Mouse (Mus musculus): ENCODE measurements around the gene Sdc4. TPM values are rescaled to one million over a fixed set of nuclear protein-coding genes. Genes with fewer than 3 reads are reported as not detected.

Gene Sdc4
- polyA plus RNA-seq, 1 experiment from 2014 or later: 22.6 TPM

DNA sequence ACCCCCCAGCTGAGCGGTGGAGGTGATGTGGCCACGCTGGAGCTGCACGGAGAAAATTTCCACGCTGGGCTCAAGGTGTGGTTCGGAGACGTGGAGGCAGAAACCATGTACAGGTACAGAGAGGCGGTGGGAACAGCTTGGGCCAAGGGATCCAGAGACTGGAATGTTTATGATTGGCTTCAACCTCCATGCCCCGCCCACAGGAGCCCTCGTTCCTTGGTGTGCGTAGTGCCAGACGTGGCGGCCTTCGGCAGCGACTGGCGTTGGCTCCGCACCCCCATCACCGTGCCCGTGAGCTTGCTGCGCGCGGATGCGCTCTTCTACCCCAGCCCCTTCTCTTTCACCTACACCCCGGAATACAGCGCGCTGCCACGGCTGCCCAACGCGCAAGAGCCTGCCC lies 29.5 kb downstream of the Sdc4 start:
- no peaks in the 10 kb centered on the region for H3K36me3 ChIP-seq (ENCODE audit: control insufficient read depth, insufficient read depth, low read length)
- no peaks in the 10 kb centered on the region for H3K4me1 ChIP-seq (ENCODE audit: control insufficient read depth, insufficient read depth, low read length)
- peak overlapping the region; percentile 36 for H3K4me2 ChIP-seq (ENCODE audit: low read depth, severe bottlenecking)
- H3K9me3 ChIP-seq (ENCODE audit: control insufficient read depth, low read length): no peaks in the 10 kb centered on the region
- no peak overlapping the region for H3K27ac ChIP-seq (replicated peaks; ENCODE audit: low read depth, low read length)
- ATAC-seq (ENCODE audit: insufficient number of reproducible peaks, low FRiP score, low TSS enrichment, low read depth) (no peak), DNase-seq (ENCODE audit: low spot score) (peak; percentile 36)
- H3K9ac ChIP-seq (ENCODE audit: low read length): peak overlapping the region; percentile 34
- WGBS: 24% methylated on average over 28 of the region's 28 CpGs
- H3K4me3 ChIP-seq (ENCODE audit: low read depth, low read length): 0 out of 2 replicates have a peak overlapping the region, but pooled peaks have one; percentile 8
- peaks cover 18% of the 10 kb centered on the region for H3K27me3 ChIP-seq (ENCODE audit: control insufficient read depth, insufficient read depth, low read length)

DNA sequence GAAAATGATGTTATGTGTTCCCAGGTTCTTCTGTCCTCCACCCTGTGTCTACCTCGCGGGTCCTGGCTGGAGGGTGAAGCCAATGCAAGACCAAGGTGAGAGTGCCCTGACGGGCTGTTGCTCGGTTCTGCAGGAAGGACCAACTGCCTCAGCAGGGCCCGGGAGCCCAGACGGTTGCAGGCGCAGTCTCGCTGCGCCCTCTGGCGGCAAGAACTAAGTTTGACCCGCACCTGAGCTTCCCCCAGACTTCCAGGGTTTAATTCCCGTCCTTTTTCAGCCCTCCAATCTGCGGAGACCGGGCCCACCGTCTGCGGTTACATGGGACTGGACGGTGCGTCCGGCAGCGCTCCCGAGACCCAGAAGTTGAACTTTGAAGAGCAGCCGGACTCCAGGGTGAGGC lies 36.0 kb downstream of the Sdc4 start:
- no peak overlapping the region for H3K9ac ChIP-seq (ENCODE audit: low read length)
- no peaks in the 10 kb centered on the region for H3K9me3 ChIP-seq (ENCODE audit: control insufficient read depth, low read length)
- peak; percentile 84 for DNase-seq (ENCODE audit: low spot score)
- H3K4me3 ChIP-seq (ENCODE audit: low read depth, low read length): no peak overlapping the region
- peaks cover 9% of the 10 kb centered on the region; the same call in 1 of the 2 replicates for H3K4me1 ChIP-seq (ENCODE audit: control insufficient read depth, insufficient read depth, low read length)
- no peak overlapping the region for H3K4me2 ChIP-seq (ENCODE audit: low read depth, severe bottlenecking)
- H3K27ac ChIP-seq (replicated peaks; ENCODE audit: low read depth, low read length): no peak overlapping the region
- WGBS: under 1% methylated on average over 22 of the region's 22 CpGs
- H3K36me3 ChIP-seq (ENCODE audit: control insufficient read depth, insufficient read depth, low read length): no peaks in the 10 kb centered on the region
- H3K27me3 ChIP-seq (ENCODE audit: control insufficient read depth, insufficient read depth, low read length): peaks cover 66% of the 10 kb centered on the region
- peak; percentile 27; the same call in 1 of the 2 replicates for ATAC-seq (ENCODE audit: insufficient number of reproducible peaks, low FRiP score, low TSS enrichment, low read depth)

DNA sequence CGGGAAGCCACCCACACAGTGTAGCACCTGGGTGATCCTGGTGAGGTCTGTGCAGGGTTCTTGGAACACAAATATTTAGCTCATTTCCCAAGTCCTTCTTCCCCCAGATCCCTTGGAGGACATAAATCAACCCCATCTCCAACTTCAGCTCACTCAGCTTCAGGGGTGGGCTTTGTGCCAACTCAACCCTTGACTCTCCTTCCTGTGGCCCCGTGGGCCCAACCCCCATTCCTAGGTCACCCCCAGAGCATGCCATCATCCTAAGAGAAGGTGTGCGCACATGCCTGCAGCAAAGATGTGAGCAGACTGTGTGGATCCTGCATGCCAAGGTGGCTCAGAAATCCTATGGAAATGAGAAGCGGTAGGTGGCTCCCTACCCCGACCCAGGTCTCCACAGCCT lies 38.2 kb downstream of the Sdc4 start:
- no peak overlapping the region for H3K4me3 ChIP-seq (ENCODE audit: low read depth, low read length)
- peaks cover 12% of the 10 kb centered on the region; the same call in 1 of the 2 replicates for H3K4me1 ChIP-seq (ENCODE audit: control insufficient read depth, insufficient read depth, low read length)
- no peaks in the 10 kb centered on the region for H3K36me3 ChIP-seq (ENCODE audit: control insufficient read depth, insufficient read depth, low read length)
- DNase-seq (ENCODE audit: low spot score): no peak
- H3K27me3 ChIP-seq (ENCODE audit: control insufficient read depth, insufficient read depth, low read length): peaks cover 86% of the 10 kb centered on the region
- ATAC-seq (ENCODE audit: insufficient number of reproducible peaks, low FRiP score, low TSS enrichment, low read depth): no peak
- H3K4me2 ChIP-seq (ENCODE audit: low read depth, severe bottlenecking): no peak overlapping the region
- no peaks in the 10 kb centered on the region for H3K9me3 ChIP-seq (ENCODE audit: control insufficient read depth, low read length)
- H3K9ac ChIP-seq (ENCODE audit: low read length): no peak overlapping the region
- H3K27ac ChIP-seq (replicated peaks; ENCODE audit: low read depth, low read length): no peak overlapping the region
- WGBS: 35% methylated on average over 5 of the region's 5 CpGs

DNA sequence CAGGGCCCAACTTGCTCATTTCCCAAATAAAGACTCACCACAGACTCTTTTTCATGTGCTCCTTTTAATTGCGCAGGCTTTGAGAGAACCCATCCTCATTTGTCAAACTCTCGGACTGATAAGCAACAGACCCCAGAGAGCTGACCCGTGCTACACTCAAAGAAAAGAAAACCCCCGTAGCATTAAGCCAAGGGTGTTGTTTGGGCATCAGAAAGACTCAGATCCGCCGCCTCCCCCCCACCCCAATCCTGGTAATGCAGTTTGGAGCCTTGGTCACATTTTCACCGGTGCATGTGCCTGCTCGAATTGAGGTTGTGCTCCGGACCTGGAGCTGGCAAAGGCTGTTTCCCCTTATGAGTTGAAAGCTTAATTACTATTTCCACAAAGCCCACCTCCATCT lies 38.6 kb downstream of the Sdc4 start, which contains the start of gene Matn4:
Gene Matn4 (minus strand): TSS at position 101 of the 400 bp plus-strand sequence.
- no peak for DNase-seq (ENCODE audit: low spot score)
- Histone ChIP-seq H3K4me3 (ENCODE audit: low read depth, low read length) (peak within 1 kb of the TSS; percentile 31), H3K27ac (replicated peaks; ENCODE audit: low read depth, low read length) (no peak within 1 kb of the TSS), H3K27me3 (ENCODE audit: control insufficient read depth, insufficient read depth, low read length) (peaks cover 87% of the 10 kb centered on the region), H3K9ac (ENCODE audit: low read length) (peak within 1 kb of the TSS; percentile 38; the same call in 1 of the 2 replicates), H3K4me2 (ENCODE audit: low read depth, severe bottlenecking) (peak within 1 kb of the TSS; percentile 58), H3K36me3 (ENCODE audit: control insufficient read depth, insufficient read depth, low read length) (no peaks in the 10 kb centered on the region), H3K4me1 (ENCODE audit: control insufficient read depth, insufficient read depth, low read length) (peaks cover 13% of the 10 kb centered on the region; the same call in 1 of the 2 replicates), H3K9me3 (ENCODE audit: control insufficient read depth, low read length) (no peaks in the 10 kb centered on the region)
- ATAC-seq (ENCODE audit: insufficient number of reproducible peaks, low FRiP score, low TSS enrichment, low read depth): no peak
- WGBS: 3% methylated on average over 9 of the region's 9 CpGs

DNA sequence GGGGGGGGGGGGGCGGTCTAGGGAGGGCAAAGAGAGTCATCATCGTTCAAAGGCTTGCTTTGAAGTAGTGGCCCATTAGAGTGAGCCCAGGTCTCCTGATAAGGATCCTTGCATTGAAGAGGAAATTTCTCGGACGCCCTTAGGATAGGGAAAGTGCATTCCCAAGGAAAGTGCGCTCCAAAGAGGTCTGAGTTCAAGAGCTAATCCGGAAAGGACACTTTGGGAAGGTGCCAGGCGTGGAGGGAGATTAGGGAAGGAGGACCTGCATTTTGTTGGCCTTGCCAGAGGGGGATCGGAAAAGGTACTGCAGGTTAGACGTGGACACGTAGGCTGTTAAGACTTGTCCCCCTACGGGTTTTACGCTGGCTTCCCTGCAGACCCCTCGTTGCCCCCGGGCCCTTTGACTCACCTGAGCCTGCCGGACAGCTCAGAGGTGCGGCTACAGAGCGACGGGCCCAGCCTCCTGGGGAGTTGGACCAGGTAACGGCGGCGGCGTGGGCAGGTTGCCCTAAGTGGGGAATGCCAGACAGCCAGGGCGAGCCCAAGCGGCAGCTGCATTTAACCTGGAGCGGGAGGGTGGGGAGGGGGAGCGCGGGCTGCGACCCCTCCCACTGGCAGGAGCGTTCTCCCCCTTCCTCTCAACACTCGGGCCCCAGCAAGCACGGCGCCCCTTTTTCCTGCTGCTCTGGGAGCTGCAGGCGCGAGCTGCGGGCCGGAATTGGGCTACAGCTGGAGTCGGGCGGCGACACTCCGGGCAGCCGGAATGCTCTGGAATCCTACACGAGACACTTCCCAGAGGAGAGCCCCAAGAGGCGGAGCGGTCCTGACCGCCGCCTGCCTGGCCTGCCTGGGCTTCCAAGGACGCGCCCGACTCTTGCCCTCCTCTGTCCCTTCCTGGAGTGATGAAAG lies 39.4 kb downstream of the Sdc4 start:
- H3K4me3 ChIP-seq (ENCODE audit: low read depth, low read length): peak overlapping the region; percentile 31
- no peak overlapping the region for H3K27ac ChIP-seq (replicated peaks; ENCODE audit: low read depth, low read length)
- 1% methylated on average over 47 of the region's 49 CpGs for WGBS
- H3K9ac ChIP-seq (ENCODE audit: low read length): peak overlapping the region; percentile 38; the same call in 1 of the 2 replicates
- peak; percentile 73 for DNase-seq (ENCODE audit: low spot score)
- H3K4me1 ChIP-seq (ENCODE audit: control insufficient read depth, insufficient read depth, low read length): peaks cover 13% of the 10 kb centered on the region; the same call in 1 of the 2 replicates
- no peaks in the 10 kb centered on the region for H3K36me3 ChIP-seq (ENCODE audit: control insufficient read depth, insufficient read depth, low read length)
- peaks cover 88% of the 10 kb centered on the region for H3K27me3 ChIP-seq (ENCODE audit: control insufficient read depth, insufficient read depth, low read length)
- no peaks in the 10 kb centered on the region for H3K9me3 ChIP-seq (ENCODE audit: control insufficient read depth, low read length)
- 0 out of 2 replicates have a peak, but pooled peaks have one; percentile 33 for ATAC-seq (ENCODE audit: insufficient number of reproducible peaks, low FRiP score, low TSS enrichment, low read depth)
- H3K4me2 ChIP-seq (ENCODE audit: low read depth, severe bottlenecking): peak overlapping the region; percentile 58

DNA sequence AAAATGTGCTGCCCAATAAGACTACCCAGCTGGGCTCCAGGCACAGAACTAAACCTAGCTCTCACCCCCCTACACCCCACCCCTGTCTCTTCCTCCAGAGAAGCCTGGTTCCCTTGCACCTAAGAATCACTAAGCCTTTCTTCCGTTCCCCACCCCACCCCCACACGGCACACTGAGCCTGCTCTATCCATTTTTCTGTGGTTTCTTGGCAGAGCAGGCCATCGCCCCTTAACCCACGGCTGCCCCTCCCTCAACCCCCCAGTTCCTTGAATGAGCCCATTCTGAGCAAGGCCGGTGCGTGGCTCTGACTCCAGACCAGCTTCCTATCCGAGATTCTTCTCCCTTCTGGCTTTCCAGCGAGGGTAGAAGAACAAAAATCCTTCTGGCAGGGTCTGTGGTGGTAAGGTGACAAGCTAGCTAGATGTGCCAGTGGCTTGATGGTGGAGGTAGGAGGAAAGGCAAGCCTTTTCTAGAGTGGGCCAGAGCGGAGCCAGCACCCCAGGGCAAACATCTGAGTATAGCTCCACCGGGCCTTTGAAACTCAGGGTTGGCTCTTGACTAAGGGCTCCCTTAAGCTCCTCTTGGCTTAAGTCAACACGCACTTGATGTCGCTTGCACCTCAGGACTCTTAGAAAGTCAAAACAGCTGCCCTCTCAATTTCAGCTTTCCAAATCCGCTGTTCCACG lies 40.1 kb downstream of the Sdc4 start:
- H3K9ac ChIP-seq (ENCODE audit: low read length): no peak overlapping the region
- no peaks in the 10 kb centered on the region for H3K36me3 ChIP-seq (ENCODE audit: control insufficient read depth, insufficient read depth, low read length)
- 8% methylated on average over 14 of the region's 14 CpGs for WGBS
- H3K4me1 ChIP-seq (ENCODE audit: control insufficient read depth, insufficient read depth, low read length): peaks cover 13% of the 10 kb centered on the region; the same call in 1 of the 2 replicates
- ATAC-seq (ENCODE audit: insufficient number of reproducible peaks, low FRiP score, low TSS enrichment, low read depth) (peak; percentile 14; the same call in 1 of the 2 replicates), DNase-seq (ENCODE audit: low spot score) (no peak)
- H3K9me3 ChIP-seq (ENCODE audit: control insufficient read depth, low read length): no peaks in the 10 kb centered on the region
- peak overlapping the region; percentile 0; the same call in 1 of the 2 replicates for H3K4me2 ChIP-seq (ENCODE audit: low read depth, severe bottlenecking)
- peaks cover 90% of the 10 kb centered on the region for H3K27me3 ChIP-seq (ENCODE audit: control insufficient read depth, insufficient read depth, low read length)
- peak overlapping the region; percentile 31; the same call in 1 of the 2 replicates for H3K4me3 ChIP-seq (ENCODE audit: low read depth, low read length)
- no peak overlapping the region for H3K27ac ChIP-seq (replicated peaks; ENCODE audit: low read depth, low read length)

DNA sequence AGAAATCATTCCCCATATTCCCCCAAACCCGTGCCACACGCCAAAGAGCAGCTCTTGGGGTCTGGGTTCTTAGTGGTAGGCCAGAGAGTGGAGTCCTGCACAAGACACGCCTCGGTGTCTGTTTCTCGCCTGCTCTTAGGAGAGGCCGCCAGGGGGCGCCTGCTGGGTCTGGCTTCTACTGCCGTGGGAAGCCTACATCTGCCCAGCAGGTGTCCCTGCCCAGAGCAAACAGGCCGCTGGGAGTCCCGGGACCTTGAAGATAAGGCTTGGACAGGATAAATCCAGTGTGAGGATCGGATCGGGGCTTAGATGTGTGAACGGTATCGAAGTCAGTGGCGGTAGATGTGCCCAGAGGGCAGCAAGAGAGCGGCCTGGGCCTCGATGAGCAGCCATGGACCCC lies 40.8 kb downstream of the Sdc4 start, which contains the start of gene Rbpjl:
Gene Rbpjl (plus strand): TSS at position 236 of the 400 bp plus-strand sequence.
- ATAC-seq (ENCODE audit: insufficient number of reproducible peaks, low FRiP score, low TSS enrichment, low read depth) (no peak), DNase-seq (ENCODE audit: low spot score) (peak; percentile 87)
- Histone ChIP-seq H3K9me3 (ENCODE audit: control insufficient read depth, low read length) (no peaks in the 10 kb centered on the region), H3K27me3 (ENCODE audit: control insufficient read depth, insufficient read depth, low read length) (peaks cover 84% of the 10 kb centered on the region), H3K4me1 (ENCODE audit: control insufficient read depth, insufficient read depth, low read length) (peaks cover 13% of the 10 kb centered on the region; the same call in 1 of the 2 replicates), H3K36me3 (ENCODE audit: control insufficient read depth, insufficient read depth, low read length) (no peaks in the 10 kb centered on the region), H3K9ac (ENCODE audit: low read length) (no peak within 1 kb of the TSS), H3K4me3 (ENCODE audit: low read depth, low read length) (peak within 1 kb of the TSS; percentile 31), H3K27ac (replicated peaks; ENCODE audit: low read depth, low read length) (no peak within 1 kb of the TSS), H3K4me2 (ENCODE audit: low read depth, severe bottlenecking) (peak within 1 kb of the TSS; percentile 58; the same call in 1 of the 2 replicates)
- 5% methylated on average over 17 of the region's 17 CpGs for WGBS

DNA sequence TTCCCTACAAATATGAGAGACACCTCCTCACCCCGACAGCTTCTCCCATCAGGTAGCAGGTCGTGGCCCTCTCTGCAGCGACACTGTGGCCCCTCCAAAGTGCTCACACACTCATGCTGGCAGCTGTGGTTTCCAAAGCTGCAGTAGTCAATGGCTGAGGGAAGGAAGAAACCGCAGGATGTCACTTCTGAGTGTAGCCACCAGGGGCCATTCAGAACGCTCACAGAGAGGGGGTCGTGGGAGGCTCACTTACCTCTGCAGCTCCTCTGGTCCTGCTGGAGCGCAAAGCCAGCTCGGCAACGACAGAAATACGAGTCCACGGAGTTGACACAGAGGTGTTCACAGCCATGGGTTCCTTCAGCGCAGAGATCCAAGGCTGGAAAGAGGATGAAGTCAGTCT lies 46.8 kb downstream of the Sdc4 start:
- no peak overlapping the region for H3K4me3 ChIP-seq (ENCODE audit: low read depth, low read length)
- H3K36me3 ChIP-seq (ENCODE audit: control insufficient read depth, insufficient read depth, low read length): no peaks in the 10 kb centered on the region
- ATAC-seq (ENCODE audit: insufficient number of reproducible peaks, low FRiP score, low TSS enrichment, low read depth) (no peak), DNase-seq (ENCODE audit: low spot score) (no peak)
- 74% methylated on average over 12 of the region's 12 CpGs for WGBS
- H3K27me3 ChIP-seq (ENCODE audit: control insufficient read depth, insufficient read depth, low read length): peaks cover 31% of the 10 kb centered on the region
- 0 out of 2 replicates have a peak, but pooled peaks cover 4% of the 10 kb centered on the region for H3K4me1 ChIP-seq (ENCODE audit: control insufficient read depth, insufficient read depth, low read length)
- no peak overlapping the region for H3K9ac ChIP-seq (ENCODE audit: low read length)
- no peak overlapping the region for H3K4me2 ChIP-seq (ENCODE audit: low read depth, severe bottlenecking)
- H3K9me3 ChIP-seq (ENCODE audit: control insufficient read depth, low read length): no peaks in the 10 kb centered on the region
- H3K27ac ChIP-seq (replicated peaks; ENCODE audit: low read depth, low read length): no peak overlapping the region

Data from limb, embryonic 11.5 days (tissue).